Mouse (Mus musculus) adrenal gland, postnatal 10 days (tissue): Measurements from ENCODE around the gene Uqcrq. TPM values are rescaled to one million over a fixed set of nuclear protein-coding genes. Genes with fewer than 3 reads are reported as not detected.

Experiments
- DNase-seq: peaks from one replicate; pipeline ENCODE4 v3.0.0; 2021; ENCODE audit warnings: mixed read lengths
- microRNA-seq: library from miRNA; unstranded; fragments of <30 nt; microRNA quantifications from one replicate; pipeline ENCODE4 v1.2.0, GENCODE M21; 2021
- total RNA-seq, 2 experiments: library from RNA; stranded (reverse); gene quantifications; 2 replicates each; pipeline ENCODE4 v1.2.3; 2021

Gene Uqcrq
- total RNA-seq, 2 experiments from 2014 or later: 1,893 to 1,933 TPM

DNA sequence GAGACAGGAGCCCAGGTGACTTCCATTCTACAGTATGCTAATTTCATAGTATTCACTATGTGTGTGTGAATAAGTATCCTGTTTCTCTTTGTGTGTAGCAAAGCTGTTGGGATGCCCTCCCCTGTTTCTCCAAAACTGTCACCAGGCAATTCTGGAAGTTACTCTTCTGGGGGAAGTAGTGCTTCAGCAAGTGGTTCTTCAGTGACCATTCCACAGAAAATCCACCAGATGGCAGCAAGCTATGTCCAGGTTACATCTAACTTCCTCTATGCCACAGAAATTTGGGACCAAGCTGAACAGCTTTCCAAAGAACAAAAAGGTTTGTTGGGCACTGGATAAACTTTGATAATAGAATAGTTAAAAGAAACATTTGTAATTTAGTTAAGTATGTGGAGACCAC, 18.9 kb downstream of the Uqcrq start:
- DNase-seq: no peak

DNA sequence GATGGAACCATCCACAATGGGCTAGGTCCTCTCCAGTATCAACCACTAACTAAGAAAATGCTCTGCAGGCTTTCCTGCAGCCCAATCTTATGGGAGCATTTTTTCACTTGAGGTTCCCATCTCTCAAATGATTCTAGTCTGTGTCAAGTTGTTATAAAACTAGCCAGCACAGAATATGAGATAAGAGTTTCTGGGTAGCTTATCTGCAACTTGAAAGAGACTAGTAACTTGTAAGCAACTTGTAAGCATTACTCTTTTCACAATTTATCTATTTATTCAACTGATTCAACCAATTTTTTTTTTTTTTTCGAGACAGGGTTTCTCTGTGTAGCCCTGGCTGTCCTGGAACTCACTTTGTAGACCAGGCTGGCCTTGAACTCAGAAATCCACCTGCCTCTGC, 27.0 kb downstream of the Uqcrq start:
- no peak for DNase-seq

DNA sequence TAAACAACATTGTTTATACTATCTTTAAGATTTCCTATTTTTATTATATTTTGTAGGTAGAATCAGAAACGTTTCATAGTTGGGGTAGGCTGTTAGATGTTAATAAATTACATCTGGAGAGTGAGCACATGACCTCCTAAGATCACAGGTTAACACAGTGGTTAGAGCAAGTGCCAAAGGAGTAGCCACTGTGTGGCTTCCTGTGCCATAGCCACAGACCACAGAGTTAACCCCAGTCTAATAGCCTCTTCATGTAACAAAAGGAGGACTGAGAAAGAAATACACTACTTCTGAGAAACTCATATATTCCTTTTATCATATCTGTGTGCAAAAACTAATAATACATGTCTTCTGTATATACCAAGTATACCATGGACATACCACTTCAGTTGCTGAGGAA, 36.8 kb downstream of the Uqcrq start:
- no peak for DNase-seq

GRCm38 (mm10) chr11:53383758-53384428, 46.7 kb downstream of the Uqcrq start:
- DNase-seq: no peak

- DNase-seq: no peak
Measured at GRCm38 (mm10) chr11:53378918-53379317, 51.7 kb downstream of the Uqcrq start.

Small RNAs within 50 kb of the gene (microRNA-seq; reads per million reads assigned to microRNA genes)
- not detected for gene Mir6920

Other genes starting within 250 kb of the Uqcrq start
- gene Hspa4, start 130.4 kb downstream of the Uqcrq start, total RNA-seq: 100 to 1,000 TPM; 146 to 151 TPM
- gene Zcchc10, start 106.2 kb downstream of the Uqcrq start, total RNA-seq: 10 to 100 TPM; 11.2 to 11.4 TPM
- gene Aff4, start 80.0 kb downstream of the Uqcrq start, total RNA-seq: 100 to 1,000 TPM; 142 to 154 TPM
- 10 to 100 TPM in 1 of 2 experiments, 1 to 10 TPM in 1; 6.0 to 31.0 TPM for gene Leap2, start 7.7 kb downstream of the Uqcrq start, total RNA-seq
- 1 to 10 TPM in 1 of 2 experiments, under 1 TPM in 1; 0.70 to 1.1 TPM for gene Gdf9, start 192 bp upstream of the Uqcrq start, total RNA-seq
- gene Gm10447, start 26.3 kb upstream of the Uqcrq start, total RNA-seq: under 1 TPM; 0.12 to 0.15 TPM
- gene Shroom1, start 26.4 kb upstream of the Uqcrq start, total RNA-seq: 1 to 10 TPM; 3.2 to 5.4 TPM
- gene Gm9837, start 39.6 kb upstream of the Uqcrq start, total RNA-seq: not detected
- not detected for gene Gm9945, start 49.3 kb upstream of the Uqcrq start, total RNA-seq
- gene Sowaha, start 49.4 kb upstream of the Uqcrq start, total RNA-seq: under 1 TPM; 0.60 to 0.94 TPM
- 10 to 100 TPM; 41.2 to 49.2 TPM for gene Sept8, start 88.4 kb upstream of the Uqcrq start, total RNA-seq
- gene Kif3a, start 136.5 kb upstream of the Uqcrq start, total RNA-seq: 10 to 100 TPM; 24.2 to 26.5 TPM
- not detected for gene Il4, start 187.8 kb upstream of the Uqcrq start, total RNA-seq
- not detected for gene Il13, start 203.9 kb upstream of the Uqcrq start, total RNA-seq